Mouse (Mus musculus) embryonic stem cell, embryonic (primary cell): ENCODE results near the gene Kcnn1.

Source experiments
- CTCF ChIA-PET, 4 experiments: fragments of 300-600 bp in 2 of 4; fragments of 350-600 bp in 2 of 4; sonication (Branson Sonifier 250); formaldehyde crosslinking; loops; one replicate each; lab custom pipeline; 2022; ENCODE audit warnings: inconsistent platforms in 2 of 4; lab: Charles Lee
- POLR2A ChIA-PET, 4 experiments: fragments of 300-600 bp in 2 of 4; fragments of 350-600 bp in 2 of 4; sonication (Branson Sonifier 250); formaldehyde crosslinking; loops; one replicate each; lab custom pipeline; 2022; ENCODE audit warnings: antibody characterized with exemption in 4 of 4, inconsistent platforms in 1 of 4; lab: Charles Lee

Kcnn1 gene

GRCm38 (mm10) chr8:70866566-70866965 is 3.5 kb upstream of the Kcnn1 start:
- ChIA-PET CTCF (interaction anchor here in 2 of 4 experiments (0.6 to 3.2 kb wide), 9 partner anchors 9 to 865 kb away, joined by 3 to 19 read pairs (median 4); partner anchors contain the start of gene Gm3336 (in 1 of the 2)), POLR2A (interaction anchor here (0.7 to 6.0 kb wide), 33 partner anchors 9 to 339 kb away, joined by 3 to 67 read pairs (median 6); partner anchors contain the start of genes Arrdc2 (in 3 of the 4), Rpl18a (in 3 of the 4), Jund (in 2 of the 4) and Fkbp8 (in 1 of the 4))

- ChIA-PET CTCF (interaction anchor here in 3 of 4 experiments (0.5 to 3.2 kb wide), 14 partner anchors 9 to 866 kb away, joined by 3 to 19 read pairs (median 4); partner anchors contain the start of genes Arrdc2 (in 2 of the 3) and Gm3336 (in 1 of the 3)), POLR2A (interaction anchor here (0.7 to 6.0 kb wide), 49 partner anchors 9 to 339 kb away, joined by 3 to 67 read pairs (median 5); partner anchors contain the start of genes Arrdc2 (in 3 of the 4), Jund (in 3 of the 4), Rpl18a (in 3 of the 4) and Fkbp8 (in 1 of the 4))
Measured at GRCm38 (mm10) chr8:70866001-70866520, 3.0 kb upstream of the Kcnn1 start.

GRCm38 (mm10) chr8:70865350-70866000 is 2.4 kb upstream of the Kcnn1 start:
- ChIA-PET POLR2A (interaction anchor here (0.7 to 6.0 kb wide), 58 partner anchors 8 to 703 kb away, joined by 3 to 67 read pairs (median 5); partner anchors contain the start of genes Arrdc2 (in 4 of the 4), Jund (in 3 of the 4), Rpl18a (in 3 of the 4) and Lsm4 (in 1 of the 4)), CTCF (interaction anchor here in 3 of 4 experiments (0.5 to 3.2 kb wide), 15 partner anchors 8 to 461 kb away, joined by 3 to 19 read pairs (median 5); partner anchors contain the start of genes Arrdc2 (in 2 of the 3) and Gm3336 (in 1 of the 3))

GRCm38 (mm10) chr8:70864712-70865221 is 1.7 kb upstream of the Kcnn1 start:
- ChIA-PET CTCF (interaction anchor here (0.6 to 3.2 kb wide), 14 partner anchors 8 to 652 kb away, joined by 3 to 19 read pairs (median 4); partner anchors contain the start of genes Arrdc2 (in 2 of the 4) and Slc25a42 (in 1 of the 4)), POLR2A (interaction anchor here (0.7 to 6.0 kb wide), 53 partner anchors 7 to 704 kb away, joined by 3 to 67 read pairs (median 5); partner anchors contain the start of genes Arrdc2 (in 4 of the 4), Jund (in 3 of the 4), Rpl18a (in 3 of the 4) and Lsm4 (in 1 of the 4))

GRCm38 (mm10) chr8:70863956-70864711 is 1.1 kb upstream of the Kcnn1 start:
- ChIA-PET CTCF (interaction anchor here (0.8 to 3.2 kb wide), 10 partner anchors 17 to 652 kb away, joined by 3 to 19 read pairs (median 6); partner anchors contain the start of genes Arrdc2 (in 1 of the 4) and Slc25a42 (in 1 of the 4)), POLR2A (interaction anchor here in 3 of 4 experiments (0.6 to 6.0 kb wide), 42 partner anchors 7 to 816 kb away, joined by 3 to 67 read pairs (median 6); partner anchors contain the start of genes Arrdc2 (in 3 of the 3), Rpl18a (in 3 of the 3), Jund (in 2 of the 3) and Lsm4 (in 1 of the 3))

GRCm38 (mm10) chr8:70857516-70857915 is 5.5 kb downstream of the Kcnn1 start:
- CTCF ChIA-PET, result interaction anchor here (0.5 to 6.7 kb wide), 37 partner anchors 8 to 1586 kb away, joined by 3 to 89 read pairs (median 4); partner anchors contain the start of genes Arrdc2 (in 3 of the 4), Gm3336 (in 2 of the 4), Rpl18a (in 2 of the 4) and 1700030K09Rik (in 1 of the 4)
- POLR2A ChIA-PET, result interaction anchor here (0.5 to 12.6 kb wide), 68 partner anchors 8 to 258 kb away, joined by 3 to 157 read pairs (median 4); partner anchors contain the start of genes Arrdc2 (in 3 of the 4), Jund (in 3 of the 4), Rpl18a (in 3 of the 4) and Pik3r2 (in 2 of the 4)

- POLR2A ChIA-PET, result interaction anchor here (0.5 to 12.6 kb wide), 69 partner anchors 9 to 247 kb away, joined by 3 to 157 read pairs (median 4); partner anchors contain the start of genes Arrdc2 (in 3 of the 4), Jund (in 3 of the 4), Rpl18a (in 3 of the 4) and Pik3r2 (in 2 of the 4)
- CTCF ChIA-PET, result interaction anchor here (0.5 to 6.7 kb wide), 34 partner anchors 8 to 1587 kb away, joined by 3 to 89 read pairs (median 4); partner anchors contain the start of genes Arrdc2 (in 4 of the 4), Gm3336 (in 2 of the 4), Rpl18a (in 2 of the 4) and 1700030K09Rik (in 1 of the 4)
Measured at GRCm38 (mm10) chr8:70856541-70857197, 6.4 kb downstream of the Kcnn1 start.

GRCm38 (mm10) chr8:70856028-70856427 is 7.0 kb downstream of the Kcnn1 start:
- ChIA-PET POLR2A (interaction anchor here in 3 of 4 experiments (0.6 to 12.6 kb wide), 14 partner anchors 8 to 164 kb away, joined by 3 to 157 read pairs (median 14); partner anchors contain the start of genes Arrdc2 (in 2 of the 3) and Rpl18a (in 2 of the 3)), CTCF (interaction anchor here (0.6 to 6.7 kb wide), 13 partner anchors 9 to 183 kb away, joined by 3 to 89 read pairs (median 7); partner anchors contain the start of genes Arrdc2 (in 3 of the 4), Lsm4 (in 1 of the 4) and Rpl18a (in 1 of the 4))

- ChIA-PET CTCF (interaction anchor here (0.8 to 6.7 kb wide), 6 partner anchors 9 to 93 kb away, joined by 3 to 89 read pairs (median 4); partner anchors contain the start of genes Arrdc2 (in 2 of the 4) and Mpv17l2 (in 1 of the 4)), POLR2A (interaction anchor here in 2 of 4 experiments (0.7 to 12.6 kb wide), 4 partner anchors 10 to 180 kb away, joined by 3 to 157 read pairs (median 18); partner anchors contain the start of genes Arrdc2 (in 2 of the 2) and Lsm4 (in 1 of the 2))
Measured at GRCm38 (mm10) chr8:70853863-70854262, 9.2 kb downstream of the Kcnn1 start.

- ChIA-PET POLR2A (interaction anchor here (0.6 to 12.6 kb wide), 17 partner anchors 9 to 678 kb away, joined by 3 to 157 read pairs (median 4); partner anchors contain the start of genes Arrdc2 (in 3 of the 4), Jund (in 1 of the 4), Kcnn1 (in 1 of the 4) and Pgpep1 (in 1 of the 4)), CTCF (interaction anchor here in 3 of 4 experiments (0.7 to 1.5 kb wide), 6 partner anchors 8 to 51 kb away, joined by 3 to 5 read pairs (median 4); no protein-coding TSS in a partner anchor)
Measured at GRCm38 (mm10) chr8:70852595-70853231, 10.3 kb downstream of the Kcnn1 start.

- CTCF ChIA-PET, result interaction anchor here in 3 of 4 experiments (0.6 to 1.3 kb wide), 8 partner anchors 11 to 179 kb away, joined by 3 to 6 read pairs (median 3); partner anchors contain the start of genes Arrdc2 (in 1 of the 3) and Lsm4 (in 1 of the 3)
- POLR2A ChIA-PET, result interaction anchor here (0.6 to 12.6 kb wide), 28 partner anchors 8 to 180 kb away, joined by 3 to 157 read pairs (median 4); partner anchors contain the start of genes Arrdc2 (in 3 of the 4), Rpl18a (in 2 of the 4), Jund (in 1 of the 4) and Kcnn1 (in 1 of the 4)
Measured at GRCm38 (mm10) chr8:70851837-70852236, 11.2 kb downstream of the Kcnn1 start.

- POLR2A ChIA-PET, result interaction anchor here in 3 of 4 experiments (0.6 to 12.6 kb wide), 13 partner anchors 7 to 159 kb away, joined by 3 to 157 read pairs (median 5); partner anchors contain the start of genes Arrdc2 (in 3 of the 3), Jund (in 1 of the 3) and Rpl18a (in 1 of the 3)
- CTCF ChIA-PET, result interaction anchor here in 2 of 4 experiments (0.6 to 1.3 kb wide), 3 partner anchors 10 to 30 kb away, joined by 3 to 6 read pairs (median 3); partner anchors contain the start of gene Arrdc2 (in 1 of the 2)
Measured at GRCm38 (mm10) chr8:70850947-70851346, 12.1 kb downstream of the Kcnn1 start.

GRCm38 (mm10) chr8:70850132-70850845 is 12.8 kb downstream of the Kcnn1 start:
- CTCF ChIA-PET, result interaction anchor here in 2 of 4 experiments (0.6 to 1.5 kb wide), 5 partner anchors 9 to 132 kb away, joined by 3 to 7 read pairs (median 4); partner anchors contain the start of gene Gm3336 (in 1 of the 2)
- POLR2A ChIA-PET, result interaction anchor here in 3 of 4 experiments (0.8 to 12.6 kb wide), 19 partner anchors 4 to 177 kb away, joined by 3 to 157 read pairs (median 4); partner anchors contain the start of genes Arrdc2 (in 3 of the 3), Rpl18a (in 2 of the 3) and Lsm4 (in 1 of the 3)
